Mouse (Mus musculus) brain, embryonic 14.5 days (tissue): ENCODE measurements at regions not wholly inside any gene's neighbourhood (a gene's known extent, or its start where the extent isn't known, plus 50 kb on each side); places are given as distances from the start of the nearest gene placed in this dataset.
"Not testable (repeated sequence)": the region's sequence is repeated elsewhere in the genome, so short reads cannot be mapped to it uniquely, and the experiment has no call there.

ENCODE experiments used
- DNase-seq: peaks from one replicate; pipeline ENCODE4 v3.0.0-alpha.2; 2011; ENCODE audit warnings: low read depth
- CTCF ChIP-seq: fragments of 200-500 bp; IDR thresholded peaks from 2 replicates; pipeline ENCODE4 v1.5.1; 2012; ENCODE audit warnings: inconsistent platforms, mild to moderate bottlenecking, moderate library complexity, borderline replicate concordance; ENCODE audit not compliant: insufficient read depth, insufficient read length; ENCODE audit errors: extremely low read depth
- POLR2A ChIP-seq: fragments of 200-500 bp; IDR thresholded peaks from 2 replicates; pipeline ENCODE4 v1.6.1; 2012; ENCODE audit warnings: mild to moderate bottlenecking, inconsistent platforms, borderline replicate concordance; ENCODE audit not compliant: poor library complexity, insufficient read depth, insufficient read length, severe bottlenecking; ENCODE audit errors: extremely low read depth

GRCm38 (mm10) chr5:67487965-67488409 lies 59.9 kb upstream of the Bend4 start:
- DNase-seq = peak; percentile 71
- TF ChIP-seq POLR2A (no peak), CTCF (no peak)

- TF ChIP-seq CTCF = peak; percentile 14; the same call in 1 of the 2 replicates
- DNase-seq = not testable (repeated sequence)
Measured at GRCm38 (mm10) chr5:67490709-67491108, 62.6 kb upstream of the Bend4 start.

GRCm38 (mm10) chr5:67492893-67493302 lies 64.8 kb upstream of the Bend4 start:
- DNase-seq = no peak
- no peak for TF ChIP-seq CTCF
- TF ChIP-seq POLR2A = no peak

GRCm38 (mm10) chr5:67496710-67497109 lies 68.6 kb upstream of the Bend4 start:
- no peak for TF ChIP-seq POLR2A
- TF ChIP-seq CTCF = no peak
- no peak for DNase-seq

- TF ChIP-seq CTCF (no peak), POLR2A (no peak)
- no peak for DNase-seq
Measured at GRCm38 (mm10) chr5:67520251-67520650, 87.4 kb upstream of the Shisa3 start.

GRCm38 (mm10) chr5:67521423-67521912 lies 86.2 kb upstream of the Shisa3 start:
- no peak for DNase-seq
- no peak for TF ChIP-seq CTCF
- no peak for TF ChIP-seq POLR2A

- peak; percentile 51; the same call in 1 of the 2 replicates for TF ChIP-seq CTCF
- TF ChIP-seq POLR2A = no peak
- DNase-seq = peak; percentile 45
Measured at GRCm38 (mm10) chr5:67530149-67530548, 77.5 kb upstream of the Shisa3 start.

GRCm38 (mm10) chr5:67530957-67531356 lies 76.7 kb upstream of the Shisa3 start:
- TF ChIP-seq POLR2A (no peak), CTCF (peak; percentile 63; the same call in 1 of the 2 replicates)
- peak; percentile 46 for DNase-seq

GRCm38 (mm10) chr5:67532351-67532750 lies 75.3 kb upstream of the Shisa3 start:
- peak; percentile 94 for DNase-seq
- TF ChIP-seq POLR2A (no peak), CTCF (peak; percentile 99)

GRCm38 (mm10) chr5:67532756-67533255 lies 74.9 kb upstream of the Shisa3 start:
- TF ChIP-seq CTCF = no peak
- no peak for TF ChIP-seq POLR2A
- peak; percentile 61 for DNase-seq

GRCm38 (mm10) chr5:67534056-67534455 lies 73.6 kb upstream of the Shisa3 start:
- TF ChIP-seq POLR2A (no peak), CTCF (peak; percentile 39; the same call in 1 of the 2 replicates)
- DNase-seq = peak; percentile 6

GRCm38 (mm10) chr5:67537990-67538389 lies 69.7 kb upstream of the Shisa3 start:
- TF ChIP-seq CTCF (no peak), POLR2A (no peak)
- peak; percentile 22 for DNase-seq
